Mouse (Mus musculus) liver, postnatal 0 days (tissue): ENCODE measurements around the gene Lrrc4c. TPM values are rescaled to one million over a fixed set of nuclear protein-coding genes. Genes with fewer than 3 reads are reported as not detected.

ENCODE experiments used
- ATAC-seq: fragments of 200-750 bp; cut with Nextera tagmentation; 2 replicates; pipeline ENCODE4 v1.8.0; 2017; ENCODE audit warnings: mild to moderate bottlenecking, moderate library complexity
- DNase-seq: peaks from one replicate; pipeline ENCODE4 v3.0.0-alpha.2; 2016
- H3K27ac ChIP-seq: fragments of 300-500 bp; sonication (generic); 2 replicates; pipeline ENCODE4 v1.5.1; 2014; ENCODE audit warnings: antibody characterized with exemption, moderate library complexity, mild to moderate bottlenecking, low read depth
- H3K27me3 ChIP-seq: fragments of 300-500 bp; sonication (generic); 2 replicates; pipeline ENCODE4 v1.6.1; 2014; ENCODE audit warnings: low read length, control low read depth, mixed read lengths; ENCODE audit not compliant: insufficient read depth
- H3K36me3 ChIP-seq: fragments of 300-500 bp; sonication (generic); replicated peaks from 2 replicates; pipeline ENCODE4 v1.6.1; 2014; ENCODE audit warnings: mild to moderate bottlenecking, control low read depth, low read length, moderate library complexity, mixed read lengths; ENCODE audit not compliant: insufficient read depth
- H3K4me1 ChIP-seq: fragments of 300-500 bp; sonication (generic); 2 replicates; pipeline ENCODE4 v1.6.1; 2014; ENCODE audit warnings: antibody characterized with exemption, mild to moderate bottlenecking, control low read depth; ENCODE audit not compliant: insufficient read depth
- H3K4me2 ChIP-seq: fragments of 300-500 bp; sonication (generic); 2 replicates; pipeline ENCODE4 v1.6.1; 2014; ENCODE audit warnings: low read depth, mild to moderate bottlenecking, low read length, moderate library complexity, mixed read lengths
- H3K4me3 ChIP-seq: fragments of 300-500 bp; sonication (generic); 2 replicates; pipeline ENCODE4 v1.5.1; 2014; ENCODE audit warnings: low read depth, low read length
- H3K9ac ChIP-seq: fragments of 300-500 bp; sonication (generic); replicated peaks from 2 replicates; pipeline ENCODE4 v1.6.1; 2014; ENCODE audit warnings: mild to moderate bottlenecking, moderate library complexity
- H3K9me3 ChIP-seq: fragments of 300-500 bp; sonication (generic); 2 replicates; pipeline ENCODE4 v1.6.1; 2016; ENCODE audit warnings: mild to moderate bottlenecking, control low read depth, low read length, mixed read lengths
- CTCF ChIP-seq: sonication (generic); IDR thresholded peaks from 2 replicates; pipeline ENCODE4 v1.5.1; 2016; ENCODE audit warnings: antibody characterized with exemption, low read depth
- EP300 ChIP-seq: IDR thresholded peaks from 2 replicates; pipeline ENCODE4 v1.6.1; 2016; ENCODE audit warnings: antibody characterized with exemption, low read depth, mild to moderate bottlenecking
- WGBS: fragments of 180-500 bp; shearing (Covaris S2); extraction: QIAGEN DNeasy Blood & Tissue Kit; methylation state at CpG from one replicate; pipeline ENCODE4 v1.1.7; 2014; ENCODE audit not compliant: insufficient replicate concordance; 5-methylcytosine and 5-hydroxymethylcytosine counted together
- polyA plus RNA-seq: library from polyadenylated mRNA; unstranded; fragments of >200 nt; fragmentation: Nextera tagmentation; extraction: Ambion mirVana; gene quantifications from 2 replicates; pipeline ENCODE4 v1.2.1, GENCODE M21; 2015

Lrrc4c gene
- polyA plus RNA-seq, 1 experiment from 2014 or later: 0.36 TPM

DNA sequence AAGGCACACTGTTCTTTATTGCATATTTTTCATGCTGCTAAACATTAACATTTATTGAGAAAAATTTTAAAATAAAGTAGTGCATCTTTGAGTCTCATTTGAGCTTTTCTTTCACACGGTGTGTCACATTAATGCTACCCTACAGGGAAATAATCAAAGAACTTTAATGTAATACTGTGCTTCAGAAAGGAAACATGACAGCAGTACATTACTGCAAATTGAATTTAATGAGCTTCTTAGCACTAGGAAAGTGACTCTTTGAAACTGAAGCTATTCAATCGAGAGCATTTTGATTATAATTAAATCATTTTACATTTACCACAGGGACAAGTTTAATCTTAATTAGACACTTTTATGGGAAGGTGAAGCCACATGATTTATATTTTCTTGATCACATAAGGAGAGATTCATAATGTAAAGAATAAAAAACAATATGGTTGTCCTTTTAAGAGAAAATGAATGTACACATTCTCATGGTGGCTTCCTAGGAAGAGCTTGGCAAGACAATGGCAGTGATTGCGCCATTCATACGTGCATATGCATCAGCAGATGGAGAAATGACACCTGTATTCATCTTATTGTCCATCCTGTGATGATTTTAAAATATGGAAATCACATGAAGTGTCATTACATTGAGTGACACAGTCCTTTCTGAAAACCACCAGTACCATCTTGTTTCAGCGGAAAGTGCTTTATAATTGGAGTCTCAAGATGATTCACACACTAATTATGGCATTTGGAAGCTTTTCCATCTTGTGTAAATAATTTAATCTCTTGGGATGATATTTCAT lies 719.2 kb downstream of the Lrrc4c start:
- TF ChIP-seq EP300 (no peak), CTCF (no peak)
- no peak for ATAC-seq
- no peak overlapping the region for H3K9ac ChIP-seq
- 73% methylated on average over 5 of the region's 5 CpGs for WGBS
- H3K27me3 ChIP-seq: no peaks in the 10 kb centered on the region
- H3K9me3 ChIP-seq: no peaks in the 10 kb centered on the region
- no peak overlapping the region for H3K4me2 ChIP-seq
- H3K36me3 ChIP-seq: no peaks in the 10 kb centered on the region
- no peak overlapping the region for H3K27ac ChIP-seq
- no peaks in the 10 kb centered on the region for H3K4me1 ChIP-seq
- DNase-seq: no peak
- no peak overlapping the region for H3K4me3 ChIP-seq

DNA sequence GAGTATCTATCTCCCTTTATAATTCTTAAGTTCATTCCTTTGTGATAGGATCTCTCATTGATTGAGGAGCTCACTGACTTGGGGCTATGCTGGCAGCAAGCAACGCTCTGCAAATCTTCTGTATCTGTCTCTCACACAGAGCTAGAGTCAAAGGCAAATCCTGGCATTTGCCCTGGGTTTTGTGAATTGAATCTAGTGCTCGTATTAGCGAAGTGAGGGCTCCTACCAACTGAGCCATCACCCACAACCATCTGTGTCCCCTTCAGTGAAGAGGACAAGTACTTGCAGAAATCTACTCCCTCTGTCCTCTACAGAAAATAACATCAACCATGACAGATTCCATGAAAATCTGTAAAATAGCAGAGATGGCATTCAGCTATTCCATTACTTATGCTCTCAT lies 726.0 kb downstream of the Lrrc4c start:
- DNase-seq: no peak
- Histone ChIP-seq H3K9me3 (no peaks in the 10 kb centered on the region), H3K4me1 (no peaks in the 10 kb centered on the region), H3K27me3 (no peaks in the 10 kb centered on the region), H3K36me3 (no peaks in the 10 kb centered on the region), H3K27ac (no peak overlapping the region), H3K9ac (no peak overlapping the region), H3K4me2 (no peak overlapping the region), H3K4me3 (no peak overlapping the region)
- TF ChIP-seq EP300 (no peak), CTCF (no peak)
- WGBS: 71% methylated on average over 3 of the region's 3 CpGs
- no peak for ATAC-seq

DNA sequence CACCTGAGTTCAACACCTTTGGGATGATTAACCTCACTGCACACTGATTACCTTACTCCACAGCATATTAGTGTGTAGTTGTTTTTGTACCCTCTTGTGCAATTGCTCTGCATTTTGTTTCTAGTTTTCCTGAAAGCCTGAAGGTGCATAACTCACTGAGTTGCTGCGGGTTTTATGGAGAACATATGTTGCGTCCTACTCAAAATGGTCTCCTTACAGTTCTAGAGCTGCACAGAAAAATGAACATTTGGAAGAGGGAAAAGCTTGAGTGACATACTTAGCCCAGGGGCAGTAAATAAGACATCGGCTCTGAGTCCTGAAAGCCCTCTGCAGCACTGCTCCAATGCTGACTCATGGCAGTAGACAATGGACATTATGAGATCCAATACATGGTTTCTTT lies 727.7 kb downstream of the Lrrc4c start:
- 86% methylated on average over 3 of the region's 3 CpGs for WGBS
- no peaks in the 10 kb centered on the region for H3K9me3 ChIP-seq
- no peaks in the 10 kb centered on the region for H3K36me3 ChIP-seq
- no peaks in the 10 kb centered on the region for H3K27me3 ChIP-seq
- TF ChIP-seq CTCF (no peak), EP300 (no peak)
- H3K4me2 ChIP-seq: no peak overlapping the region
- H3K9ac ChIP-seq: no peak overlapping the region
- no peak overlapping the region for H3K4me3 ChIP-seq
- DNase-seq: no peak
- ATAC-seq: no peak
- H3K27ac ChIP-seq: no peak overlapping the region
- no peaks in the 10 kb centered on the region for H3K4me1 ChIP-seq

DNA sequence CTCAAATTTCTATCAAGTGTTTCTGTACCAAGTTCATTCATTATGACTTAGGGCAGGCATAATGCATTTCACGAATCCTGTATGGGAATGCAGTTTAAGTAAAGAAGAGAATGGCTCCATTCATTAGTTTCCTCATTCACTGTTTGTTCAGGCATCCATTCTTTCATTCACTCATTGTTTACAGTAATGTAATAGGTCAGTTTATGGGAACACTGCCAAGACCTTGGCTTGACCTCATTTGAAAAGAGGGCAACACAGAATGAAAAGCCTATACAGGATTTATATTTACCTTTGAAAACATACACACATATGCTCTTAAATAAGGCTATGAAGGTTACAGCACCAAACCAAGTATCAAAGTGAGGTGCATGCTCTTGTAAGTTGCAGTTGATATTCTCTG lies 762.2 kb downstream of the Lrrc4c start:
- H3K36me3 ChIP-seq: no peaks in the 10 kb centered on the region
- ATAC-seq (no peak), DNase-seq (no peak)
- no peaks in the 10 kb centered on the region for H3K4me1 ChIP-seq
- TF ChIP-seq CTCF: no peak
- TF ChIP-seq EP300: no peak
- H3K4me2 ChIP-seq: no peak overlapping the region
- 32% methylated on average over 1 of the region's 1 CpGs for WGBS
- H3K27me3 ChIP-seq: no peaks in the 10 kb centered on the region
- no peaks in the 10 kb centered on the region for H3K9me3 ChIP-seq
- H3K9ac ChIP-seq: no peak overlapping the region
- H3K27ac ChIP-seq: no peak overlapping the region
- no peak overlapping the region for H3K4me3 ChIP-seq

DNA sequence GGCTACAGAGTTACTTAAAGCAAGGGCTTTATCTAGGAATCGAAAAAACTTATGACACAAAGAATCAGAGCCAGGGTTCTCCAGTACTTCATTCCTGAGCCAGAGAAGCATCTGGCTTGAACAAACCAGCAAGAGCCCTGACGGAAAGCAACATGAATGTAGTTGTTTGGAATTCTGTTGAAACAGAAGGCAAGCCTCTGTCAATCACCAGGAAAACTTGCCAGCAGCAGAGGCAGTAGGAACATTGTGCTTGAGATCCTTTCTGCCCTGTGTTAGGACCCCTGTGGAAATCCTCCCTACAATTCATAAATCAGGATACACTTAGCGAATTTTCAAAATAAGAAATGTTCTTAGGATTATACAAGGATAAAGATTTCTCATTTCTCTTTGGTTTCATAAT lies 780.0 kb downstream of the Lrrc4c start:
- H3K9ac ChIP-seq: no peak overlapping the region
- H3K36me3 ChIP-seq: no peaks in the 10 kb centered on the region
- no peaks in the 10 kb centered on the region for H3K4me1 ChIP-seq
- no peak overlapping the region for H3K4me3 ChIP-seq
- TF ChIP-seq EP300: no peak
- no peak for TF ChIP-seq CTCF
- no peak for ATAC-seq
- H3K9me3 ChIP-seq: no peaks in the 10 kb centered on the region
- no peak for DNase-seq
- 58% methylated on average over 3 of the region's 3 CpGs for WGBS
- no peak overlapping the region for H3K4me2 ChIP-seq
- no peak overlapping the region for H3K27ac ChIP-seq
- no peaks in the 10 kb centered on the region for H3K27me3 ChIP-seq

DNA sequence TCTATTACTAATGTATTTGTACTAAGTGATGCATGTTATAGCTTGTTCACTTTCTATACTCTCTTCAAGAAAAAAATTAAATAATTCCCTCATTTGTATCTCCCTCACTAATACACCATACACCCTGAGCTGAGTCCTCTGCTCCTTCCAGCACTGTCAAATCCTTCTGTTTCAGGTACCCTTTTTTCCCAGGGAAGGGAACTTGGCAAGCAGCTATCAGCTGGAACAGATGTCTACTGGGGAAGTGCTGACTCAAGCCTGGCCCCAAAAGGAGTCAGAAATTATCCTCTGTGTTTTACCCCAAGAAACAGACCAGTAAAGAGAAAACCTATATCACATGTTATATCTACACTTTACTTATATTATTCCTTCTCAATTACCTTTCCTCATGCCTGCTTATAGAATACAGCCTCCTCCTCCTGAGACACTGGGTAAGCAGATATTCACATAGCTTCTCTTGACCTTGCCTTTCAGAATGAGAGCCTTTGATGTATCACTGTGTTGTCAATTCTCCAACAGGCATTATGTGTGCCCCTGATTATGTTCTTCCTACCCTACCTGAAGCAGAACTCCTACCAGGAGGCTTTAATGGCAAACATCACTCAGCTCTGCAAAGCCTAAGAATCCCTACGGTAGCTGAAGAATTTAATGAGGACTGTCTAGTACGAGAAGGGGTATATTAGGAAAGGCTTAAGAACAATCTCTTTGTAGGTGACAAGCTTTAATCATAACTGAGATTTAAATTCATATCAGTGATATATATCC lies 785.6 kb downstream of the Lrrc4c start:
- Histone ChIP-seq H3K9ac (no peak overlapping the region), H3K36me3 (no peaks in the 10 kb centered on the region), H3K4me2 (no peak overlapping the region), H3K27me3 (no peaks in the 10 kb centered on the region), H3K4me1 (no peaks in the 10 kb centered on the region), H3K4me3 (no peak overlapping the region), H3K9me3 (no peaks in the 10 kb centered on the region), H3K27ac (no peak overlapping the region)
- ATAC-seq: no peak
- no peak for DNase-seq
- WGBS: 73% methylated on average over 2 of the region's 2 CpGs
- no peak for TF ChIP-seq EP300
